Mouse (Mus musculus) heart, embryonic 15.5 days (tissue): ENCODE measurements at regions not wholly inside any gene's neighbourhood (a gene's known extent, or its start where the extent isn't known, plus 50 kb on each side); places are given as distances from the start of the nearest gene placed in this dataset.

Experiments
- ATAC-seq: fragments of 200-750 bp; cut with Nextera tagmentation; replicated peaks from 2 replicates; pipeline ENCODE4 v1.8.0; 2017; ENCODE audit warnings: low read depth, moderate TSS enrichment; ENCODE audit not compliant: insufficient number of reproducible peaks, insufficient read depth, low FRiP score
- H3K27ac ChIP-seq: fragments of 300-500 bp; sonication (generic); 2 replicates; pipeline ENCODE4 v1.5.1; 2015; ENCODE audit warnings: mild to moderate bottlenecking, inconsistent platforms
- H3K27me3 ChIP-seq: fragments of 300-500 bp; sonication (generic); 2 replicates; pipeline ENCODE4 v1.6.1; 2015; ENCODE audit warnings: inconsistent platforms
- H3K36me3 ChIP-seq: fragments of 300-500 bp; sonication (generic); 2 replicates; pipeline ENCODE4 v1.6.1; 2015; ENCODE audit warnings: mild to moderate bottlenecking, inconsistent platforms
- H3K4me1 ChIP-seq: fragments of 300-500 bp; sonication (generic); replicated peaks from 2 replicates; pipeline ENCODE4 v1.6.1; 2015; ENCODE audit warnings: inconsistent platforms
- H3K4me2 ChIP-seq: fragments of 300-500 bp; sonication (generic); 2 replicates; pipeline ENCODE4 v1.6.1; 2015; ENCODE audit warnings: inconsistent platforms, mild to moderate bottlenecking, moderate library complexity
- H3K4me3 ChIP-seq: fragments of 300-500 bp; sonication (generic); 2 replicates; pipeline ENCODE4 v1.5.1; 2015; ENCODE audit warnings: mild to moderate bottlenecking, inconsistent platforms
- H3K9ac ChIP-seq: fragments of 300-500 bp; sonication (generic); 2 replicates; pipeline ENCODE4 v1.6.1; 2015; ENCODE audit warnings: mild to moderate bottlenecking, inconsistent platforms
- H3K9me3 ChIP-seq: fragments of 300-500 bp; sonication (generic); replicated peaks from 2 replicates; pipeline ENCODE4 v1.6.1; 2016; ENCODE audit warnings: inconsistent platforms
- WGBS: fragments of 180-500 bp; shearing (Covaris S2); methylation state at CpG from one replicate; pipeline ENCODE4 v1.1.7; 2015; ENCODE audit warnings: mixed read lengths; 5-methylcytosine and 5-hydroxymethylcytosine counted together

DNA sequence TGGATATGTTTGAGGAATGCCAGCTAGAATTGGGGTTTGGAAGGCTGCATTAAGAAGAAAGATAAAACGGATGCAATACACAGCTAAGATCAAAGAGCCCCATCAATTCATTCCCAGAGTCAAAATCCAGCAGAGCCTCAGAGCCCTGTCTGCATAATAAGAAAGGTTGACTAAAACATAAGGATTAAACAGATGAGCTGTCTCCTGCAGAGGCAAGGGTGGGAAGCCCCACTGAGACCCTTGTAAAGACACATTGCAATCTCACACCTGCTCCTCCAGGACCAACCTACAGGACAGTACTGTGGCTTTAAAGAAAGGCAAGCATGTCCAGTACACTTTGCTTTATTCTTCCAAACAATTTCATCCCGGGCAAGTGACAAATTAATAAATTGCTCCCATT is 609.4 kb downstream of the Nedd1 start:
- Histone ChIP-seq H3K4me2 (no peak overlapping the region), H3K4me1 (no peaks in the 10 kb centered on the region), H3K36me3 (no peaks in the 10 kb centered on the region), H3K9me3 (no peaks in the 10 kb centered on the region), H3K9ac (no peak overlapping the region), H3K27me3 (no peaks in the 10 kb centered on the region), H3K4me3 (no peak overlapping the region), H3K27ac (no peak overlapping the region)
- 37% methylated on average over 2 of the region's 2 CpGs for WGBS
- no peak for ATAC-seq

DNA sequence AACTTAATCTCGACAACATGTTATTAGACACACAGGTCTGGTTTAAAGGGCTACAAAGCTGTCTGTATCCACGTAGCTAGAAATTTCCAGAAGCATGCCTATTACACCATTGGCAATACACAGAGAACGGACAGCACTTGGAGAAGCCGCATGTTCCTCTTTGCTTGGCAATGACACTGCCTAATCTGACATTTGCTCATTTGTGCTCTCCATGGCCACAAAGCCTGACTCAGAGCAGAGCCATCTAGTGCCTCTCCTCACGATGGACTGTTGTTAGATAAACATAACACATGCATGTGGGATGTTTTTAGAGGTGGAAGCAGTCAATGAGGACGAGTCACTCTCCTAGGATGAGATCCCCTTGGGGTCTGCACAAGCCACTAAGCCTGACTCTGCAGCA is 615.9 kb downstream of the Nedd1 start:
- no peak overlapping the region for H3K4me3 ChIP-seq
- no peak for ATAC-seq
- 74% methylated on average over 6 of the region's 6 CpGs for WGBS

DNA sequence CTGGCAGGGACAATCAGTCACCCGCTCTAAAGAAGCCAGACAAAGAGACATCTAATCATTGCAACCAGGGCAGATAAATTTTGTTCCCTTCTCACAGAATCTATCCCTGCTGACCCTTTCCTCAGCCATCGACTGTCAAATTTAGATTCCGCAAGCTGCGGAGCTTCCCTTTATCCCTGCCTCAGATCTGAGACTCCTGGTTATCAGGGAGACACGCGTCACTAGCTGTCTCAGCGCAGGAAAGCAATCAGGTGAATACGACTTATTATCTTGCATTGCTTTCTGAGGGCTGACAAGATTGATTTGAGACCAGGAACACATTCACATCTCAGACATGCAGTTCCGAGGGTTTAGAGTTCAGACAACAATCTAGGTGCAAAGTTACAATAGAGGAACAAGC is 618.3 kb downstream of the Nedd1 start:
- Histone ChIP-seq H3K36me3 (no peaks in the 10 kb centered on the region), H3K4me3 (no peak overlapping the region), H3K4me2 (no peak overlapping the region), H3K27ac (no peak overlapping the region), H3K27me3 (no peaks in the 10 kb centered on the region), H3K9ac (no peak overlapping the region), H3K9me3 (no peaks in the 10 kb centered on the region), H3K4me1 (no peaks in the 10 kb centered on the region)
- WGBS, result 19% methylated on average over 9 of the region's 9 CpGs
- no peak for ATAC-seq

More for the DNA sequence above, 615.9 kb downstream of the Nedd1 start:
- no peaks in the 10 kb centered on the region for H3K27me3 ChIP-seq
- no peak overlapping the region for H3K4me2 ChIP-seq
- no peak overlapping the region for H3K9ac ChIP-seq
- no peaks in the 10 kb centered on the region for H3K4me1 ChIP-seq
- H3K9me3 ChIP-seq, result no peaks in the 10 kb centered on the region
- no peaks in the 10 kb centered on the region for H3K36me3 ChIP-seq
- no peak overlapping the region for H3K27ac ChIP-seq

GRCm38 (mm10) chr10:92102755-92103154 is 619.5 kb downstream of the Nedd1 start:
- Histone ChIP-seq H3K9me3 (no peaks in the 10 kb centered on the region), H3K4me2 (no peak overlapping the region), H3K36me3 (no peaks in the 10 kb centered on the region), H3K4me1 (no peaks in the 10 kb centered on the region), H3K27me3 (no peaks in the 10 kb centered on the region), H3K4me3 (no peak overlapping the region), H3K27ac (no peak overlapping the region), H3K9ac (no peak overlapping the region)
- 79% methylated on average over 4 of the region's 4 CpGs for WGBS
- no peak for ATAC-seq

DNA sequence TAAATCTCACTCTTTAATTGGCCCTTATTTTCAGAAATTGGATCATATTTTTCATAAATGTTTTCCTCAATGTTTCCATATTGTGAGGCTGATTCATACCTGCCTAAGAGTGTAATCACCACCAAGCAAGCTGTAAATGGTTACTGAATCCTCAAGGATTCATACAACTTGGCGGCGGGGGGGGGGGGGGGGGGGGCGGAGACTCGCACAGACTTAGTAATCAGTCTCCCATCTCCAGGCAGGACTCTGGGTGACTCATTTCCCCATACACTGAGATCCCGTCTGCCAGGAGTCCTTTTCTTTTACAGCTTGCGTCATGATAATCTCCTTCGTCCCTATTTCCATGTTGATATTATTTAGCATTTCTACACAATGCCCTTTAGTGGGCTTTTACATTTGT is 624.7 kb downstream of the Nedd1 start:
- H3K9ac ChIP-seq, result no peak overlapping the region
- H3K4me2 ChIP-seq, result no peak overlapping the region
- no peaks in the 10 kb centered on the region for H3K9me3 ChIP-seq
- WGBS, result 26% methylated on average over 5 of the region's 7 CpGs
- no peak for ATAC-seq
- no peak overlapping the region for H3K27ac ChIP-seq
- no peaks in the 10 kb centered on the region for H3K36me3 ChIP-seq
- H3K4me3 ChIP-seq, result no peak overlapping the region
- H3K4me1 ChIP-seq, result no peaks in the 10 kb centered on the region
- no peaks in the 10 kb centered on the region for H3K27me3 ChIP-seq

DNA sequence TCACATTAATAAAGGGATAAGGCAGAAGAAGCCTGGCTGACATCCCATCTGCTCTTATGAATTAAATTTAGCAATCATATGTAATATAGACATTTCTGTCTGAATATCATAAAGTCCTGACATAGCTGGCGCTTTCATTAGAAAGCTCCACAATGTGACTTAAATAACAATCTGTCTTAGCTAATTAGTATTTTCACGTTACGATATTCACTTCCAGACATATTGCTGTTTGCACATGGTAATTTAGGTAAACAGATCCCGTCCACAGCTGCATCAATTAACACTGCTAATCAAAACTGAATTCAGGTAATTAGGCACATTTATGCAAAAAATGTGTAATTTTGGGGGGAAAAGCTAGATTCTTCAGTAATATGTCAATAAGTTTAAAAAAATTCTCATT is 625.1 kb downstream of the Nedd1 start:
- Histone ChIP-seq H3K27ac (no peak overlapping the region), H3K4me2 (no peak overlapping the region), H3K27me3 (no peaks in the 10 kb centered on the region), H3K9me3 (no peaks in the 10 kb centered on the region), H3K4me3 (no peak overlapping the region), H3K9ac (no peak overlapping the region), H3K36me3 (no peaks in the 10 kb centered on the region), H3K4me1 (no peaks in the 10 kb centered on the region)
- ATAC-seq, result no peak
- WGBS, result 87% methylated on average over 4 of the region's 4 CpGs

- H3K4me3 ChIP-seq, result no peak overlapping the region
- H3K9ac ChIP-seq, result no peak overlapping the region
- no peak for ATAC-seq
- H3K9me3 ChIP-seq, result no peaks in the 10 kb centered on the region
- WGBS, result 60% methylated on average over 9 of the region's 9 CpGs
- no peaks in the 10 kb centered on the region for H3K4me1 ChIP-seq
- H3K4me2 ChIP-seq, result no peak overlapping the region
- no peak overlapping the region for H3K27ac ChIP-seq
- H3K36me3 ChIP-seq, result no peaks in the 10 kb centered on the region
- H3K27me3 ChIP-seq, result no peaks in the 10 kb centered on the region
Measured at GRCm38 (mm10) chr10:92091480-92092395, 630.5 kb downstream of the Nedd1 start.

DNA sequence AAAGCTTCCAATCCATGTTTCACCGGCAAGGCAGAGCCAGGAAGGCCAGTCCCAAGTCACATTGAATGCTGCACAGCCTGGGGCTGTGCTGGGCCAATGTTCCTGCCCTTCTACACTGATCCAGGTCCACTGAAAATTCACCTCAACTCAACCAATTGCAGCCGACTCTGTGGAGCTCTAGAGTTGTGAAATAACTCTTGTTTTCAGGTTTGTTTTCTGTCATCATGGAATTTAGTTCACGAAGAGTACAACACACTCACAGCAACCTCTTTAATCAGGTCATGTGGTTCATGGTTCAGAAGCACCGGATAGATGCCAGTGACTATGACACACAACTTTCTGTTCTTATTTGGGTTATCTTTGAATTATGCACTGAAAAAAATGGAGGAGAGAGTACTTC is 640.1 kb downstream of the Nedd1 start:
- Histone ChIP-seq H3K36me3 (no peaks in the 10 kb centered on the region), H3K4me2 (no peak overlapping the region), H3K4me3 (no peak overlapping the region), H3K27me3 (no peaks in the 10 kb centered on the region), H3K27ac (no peak overlapping the region), H3K4me1 (no peaks in the 10 kb centered on the region), H3K9me3 (no peaks in the 10 kb centered on the region), H3K9ac (no peak overlapping the region)
- ATAC-seq, result no peak
- WGBS, result 69% methylated on average over 4 of the region's 4 CpGs

- Histone ChIP-seq H3K27ac (no peak overlapping the region), H3K4me1 (no peaks in the 10 kb centered on the region), H3K36me3 (no peaks in the 10 kb centered on the region), H3K4me3 (no peak overlapping the region), H3K9me3 (no peaks in the 10 kb centered on the region), H3K9ac (no peak overlapping the region), H3K4me2 (no peak overlapping the region), H3K27me3 (no peaks in the 10 kb centered on the region)
- no peak for ATAC-seq
- WGBS, result 57% methylated on average over 1 of the region's 1 CpGs
Measured at GRCm38 (mm10) chr10:92081199-92081598, 641.0 kb downstream of the Nedd1 start.

- Histone ChIP-seq H3K4me2 (no peak overlapping the region), H3K27me3 (no peaks in the 10 kb centered on the region), H3K9me3 (no peaks in the 10 kb centered on the region), H3K9ac (no peak overlapping the region), H3K4me1 (no peaks in the 10 kb centered on the region), H3K36me3 (no peaks in the 10 kb centered on the region), H3K27ac (no peak overlapping the region), H3K4me3 (no peak overlapping the region)
- 54% methylated on average over 4 of the region's 4 CpGs for WGBS
- ATAC-seq, result no peak
Measured at GRCm38 (mm10) chr10:92079421-92079820, 642.8 kb downstream of the Nedd1 start.

DNA sequence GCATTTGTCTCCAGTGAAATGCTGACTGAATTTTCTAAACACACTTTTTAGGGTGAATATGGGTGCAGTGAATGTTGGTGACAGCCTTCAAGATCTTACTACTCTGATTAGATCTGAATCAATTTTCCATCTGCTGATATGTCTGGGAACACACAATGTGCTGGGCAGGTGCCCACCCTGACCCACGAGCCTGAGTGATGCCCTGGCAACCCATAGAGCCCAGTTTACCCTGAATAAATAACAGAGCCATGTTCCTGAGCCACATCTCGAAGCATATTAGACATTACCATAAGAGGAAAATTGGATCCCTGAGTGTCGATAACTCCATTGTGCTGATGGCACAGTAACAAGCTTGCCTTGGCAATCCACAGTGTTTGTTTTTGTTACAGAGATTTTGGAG is 644.9 kb downstream of the Nedd1 start:
- H3K4me3 ChIP-seq, result no peak overlapping the region
- no peaks in the 10 kb centered on the region for H3K9me3 ChIP-seq
- no peak for ATAC-seq
- H3K27me3 ChIP-seq, result no peaks in the 10 kb centered on the region
- no peak overlapping the region for H3K4me2 ChIP-seq
- no peaks in the 10 kb centered on the region for H3K4me1 ChIP-seq
- H3K9ac ChIP-seq, result no peak overlapping the region
- no peaks in the 10 kb centered on the region for H3K36me3 ChIP-seq
- H3K27ac ChIP-seq, result no peak overlapping the region
- 79% methylated on average over 3 of the region's 3 CpGs for WGBS

DNA sequence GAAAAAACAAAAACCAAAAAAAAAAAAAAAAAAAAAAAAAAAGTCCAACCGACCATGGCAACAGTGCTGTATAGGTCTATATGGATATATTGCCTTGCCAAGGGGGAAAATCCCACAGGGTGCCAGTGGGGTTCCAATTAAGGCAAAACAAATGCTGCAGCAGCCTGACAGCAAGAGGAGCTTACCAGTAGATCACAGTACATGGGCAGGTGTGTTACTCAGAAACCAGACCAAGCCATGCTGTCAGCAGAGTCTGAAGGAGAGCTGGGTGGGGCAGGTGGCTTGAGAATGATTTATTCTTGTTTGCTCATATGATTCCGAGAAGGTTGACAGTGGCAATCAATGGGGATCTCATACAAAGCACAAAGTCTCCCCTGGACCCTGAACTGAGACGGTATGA is 645.5 kb downstream of the Nedd1 start:
- no peak for ATAC-seq
- no peaks in the 10 kb centered on the region for H3K27me3 ChIP-seq
- no peak overlapping the region for H3K4me3 ChIP-seq
- WGBS, result 65% methylated on average over 3 of the region's 3 CpGs
- no peak overlapping the region for H3K9ac ChIP-seq
- no peaks in the 10 kb centered on the region for H3K9me3 ChIP-seq
- H3K4me1 ChIP-seq, result no peaks in the 10 kb centered on the region
- H3K4me2 ChIP-seq, result no peak overlapping the region
- H3K27ac ChIP-seq, result no peak overlapping the region
- H3K36me3 ChIP-seq, result no peaks in the 10 kb centered on the region
